Mouse (Mus musculus) liver, adult 2 months (tissue): ENCODE results near the gene Dbx1. TPM values are rescaled to one million over a fixed set of nuclear protein-coding genes. Genes with fewer than 3 reads are reported as not detected.

Experiments used
- DNase-seq: peaks from one replicate; pipeline ENCODE4 v3.0.0-alpha.2; 2011; ENCODE audit warnings: low read depth, low spot score; ENCODE audit errors: extremely low read depth
- H3K27ac ChIP-seq: fragments of 200-500 bp; replicated peaks from 2 replicates; pipeline ENCODE4 v1.5.1; 2012; ENCODE audit warnings: low read depth, mild to moderate bottlenecking, control low read depth, inconsistent platforms, low read length; ENCODE audit not compliant: insufficient read depth
- H3K27me3 ChIP-seq: fragments of 200-500 bp; 2 replicates; pipeline ENCODE4 v1.6.1; 2012; ENCODE audit warnings: mild to moderate bottlenecking, moderate library complexity, low read length, inconsistent platforms; ENCODE audit not compliant: control insufficient read depth, insufficient read depth
- H3K36me3 ChIP-seq: fragments of 200-500 bp; 2 replicates; pipeline ENCODE4 v1.6.1; 2012; ENCODE audit warnings: low read length, inconsistent platforms; ENCODE audit not compliant: control insufficient read depth, insufficient read depth
- H3K4me1 ChIP-seq: fragments of 200-500 bp; 2 replicates; pipeline ENCODE4 v1.6.1; 2011; ENCODE audit warnings: low read length; ENCODE audit not compliant: control insufficient read depth, insufficient read depth
- H3K4me3 ChIP-seq: fragments of 200-500 bp; 2 replicates; pipeline ENCODE4 v1.5.1; 2011; ENCODE audit warnings: low read depth, mild to moderate bottlenecking, control low read depth, low read length, moderate library complexity; ENCODE audit not compliant: insufficient read depth
- H3K79me2 ChIP-seq: fragments of 200-500 bp; 2 replicates; pipeline ENCODE4 v1.6.1; 2012; ENCODE audit warnings: inconsistent platforms, mild to moderate bottlenecking, low read length, moderate library complexity; ENCODE audit not compliant: control insufficient read depth, insufficient read depth
- H3K9ac ChIP-seq: fragments of 200-500 bp; 2 replicates; pipeline ENCODE4 v1.6.1; 2012; ENCODE audit warnings: low read depth, mild to moderate bottlenecking, control low read depth, inconsistent platforms, low read length
- CTCF ChIP-seq: fragments of 200-500 bp; IDR thresholded peaks from 2 replicates; pipeline ENCODE4 v1.5.1; 2011; ENCODE audit warnings: low read depth, low read length, control low read depth
- POLR2A ChIP-seq: fragments of 200-500 bp; IDR thresholded peaks from 2 replicates; pipeline ENCODE4 v1.6.1; 2011; ENCODE audit warnings: low read length, control low read depth; ENCODE audit not compliant: insufficient read depth; ENCODE audit errors: extremely low read depth
- WGBS: fragments of 180-500 bp; shearing (Covaris S2); methylation state at CpG from one replicate; pipeline ENCODE4 v1.1.7; 2018; 5-methylcytosine and 5-hydroxymethylcytosine counted together
- polyA plus RNA-seq: library from polyadenylated mRNA; depleted of rRNA; stranded (reverse); fragments of >200 nt; gene quantifications from 2 replicates; pipeline ENCODE4 v1.2.3, GENCODE M21; 2012
- total RNA-seq: library from RNA; depleted of rRNA; stranded (reverse); fragments of >200 nt; gene quantifications from 2 replicates; pipeline ENCODE4 v1.2.3, GENCODE M21; 2014

Gene Dbx1
- total and polyA plus RNA-seq, 2 experiments, result not detected

- H3K27me3 ChIP-seq, result no peaks in the 10 kb centered on the region
- H3K9ac ChIP-seq, result no peak overlapping the region
- no peak overlapping the region for H3K4me3 ChIP-seq
- no peaks in the 10 kb centered on the region for H3K79me2 ChIP-seq
- no peak for DNase-seq
- H3K4me1 ChIP-seq, result no peaks in the 10 kb centered on the region
- H3K36me3 ChIP-seq, result no peaks in the 10 kb centered on the region
- no peak overlapping the region for H3K27ac ChIP-seq
- no peak for TF ChIP-seq CTCF
- TF ChIP-seq POLR2A, result no peak
- WGBS, result 82% methylated on average over 13 of the region's 13 CpGs
Measured at GRCm38 (mm10) chr7:49668260-49668857, 31.7 kb upstream of the Dbx1 start.

GRCm38 (mm10) chr7:49663575-49663974 lies 26.9 kb upstream of the Dbx1 start:
- Histone ChIP-seq H3K27me3 (peaks cover 5% of the 10 kb centered on the region; the same call in 1 of the 2 replicates), H3K4me1 (no peaks in the 10 kb centered on the region), H3K4me3 (no peak overlapping the region), H3K79me2 (no peaks in the 10 kb centered on the region), H3K27ac (no peak overlapping the region), H3K9ac (no peak overlapping the region), H3K36me3 (no peaks in the 10 kb centered on the region)
- 69% methylated on average over 3 of the region's 3 CpGs for WGBS
- DNase-seq, result no peak
- TF ChIP-seq POLR2A (no peak), CTCF (no peak)

GRCm38 (mm10) chr7:49662492-49663026 lies 25.9 kb upstream of the Dbx1 start:
- DNase-seq, result no peak
- H3K27ac ChIP-seq, result no peak overlapping the region
- TF ChIP-seq POLR2A, result no peak
- WGBS, result 17% methylated on average over 7 of the region's 7 CpGs
- H3K36me3 ChIP-seq, result no peaks in the 10 kb centered on the region
- no peak overlapping the region for H3K9ac ChIP-seq
- no peaks in the 10 kb centered on the region for H3K4me1 ChIP-seq
- H3K4me3 ChIP-seq, result no peak overlapping the region
- H3K27me3 ChIP-seq, result peaks cover 5% of the 10 kb centered on the region; the same call in 1 of the 2 replicates
- no peaks in the 10 kb centered on the region for H3K79me2 ChIP-seq

- Histone ChIP-seq H3K4me3 (no peak overlapping the region), H3K79me2 (no peaks in the 10 kb centered on the region), H3K27ac (no peak overlapping the region), H3K36me3 (no peaks in the 10 kb centered on the region), H3K9ac (no peak overlapping the region), H3K4me1 (no peaks in the 10 kb centered on the region), H3K27me3 (peaks cover 5% of the 10 kb centered on the region; the same call in 1 of the 2 replicates)
- 9% methylated on average over 24 of the region's 24 CpGs for WGBS
- TF ChIP-seq CTCF (no peak), POLR2A (no peak)
- no peak for DNase-seq
Measured at GRCm38 (mm10) chr7:49661811-49662491, 25.3 kb upstream of the Dbx1 start.

GRCm38 (mm10) chr7:49640709-49641305 lies 4.2 kb upstream of the Dbx1 start:
- Histone ChIP-seq H3K36me3 (no peaks in the 10 kb centered on the region), H3K27ac (no peak overlapping the region), H3K4me3 (no peak overlapping the region), H3K9ac (no peak overlapping the region), H3K4me1 (no peaks in the 10 kb centered on the region), H3K27me3 (peaks cover 17% of the 10 kb centered on the region; the same call in 1 of the 2 replicates), H3K79me2 (no peaks in the 10 kb centered on the region)
- TF ChIP-seq CTCF (no peak), POLR2A (no peak)
- 32% methylated on average over 3 of the region's 3 CpGs for WGBS
- DNase-seq, result no peak
